Mouse (Mus musculus): ENCODE measurements around the gene Tmc4. TPM values are rescaled to one million over a fixed set of nuclear protein-coding genes. Genes with fewer than 3 reads are reported as not detected.
A peak's percentile ranks its signal among the peaks of the same experiment; 100 is the strongest.
"Not testable (repeated sequence)": the region's sequence is repeated elsewhere in the genome, so short reads cannot be mapped to it uniquely, and the experiment has no call there.

Gene Tmc4
- polyA plus RNA-seq, 1 experiment, result 5.8 TPM

DNA sequence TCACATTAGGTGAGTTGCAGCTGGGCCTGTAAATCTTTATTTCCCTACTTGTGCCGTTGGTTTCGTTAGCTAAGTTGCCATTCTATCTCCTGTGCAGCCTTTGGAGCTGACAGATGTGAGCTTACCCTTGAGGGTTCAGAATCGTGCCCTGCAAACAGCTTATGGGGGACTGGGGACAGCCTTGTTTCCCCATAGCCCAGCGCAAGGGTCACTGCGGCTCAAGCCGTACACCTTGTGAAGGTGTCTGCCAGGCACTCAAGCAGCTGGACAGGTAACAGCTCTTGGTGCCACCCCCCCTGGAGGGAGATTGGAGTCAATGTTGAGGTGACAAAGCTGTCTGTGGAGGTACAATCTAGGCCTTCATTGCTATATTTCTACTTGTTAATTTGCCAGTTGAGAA, 28.6 kb upstream of the Tmc4 start:
- Histone ChIP-seq H3K27ac (ENCODE audit: insufficient read depth, low read depth, low read length) (peak overlapping the region; percentile 98), H3K4me3 (ENCODE audit: insufficient read depth, low read length) (peak overlapping the region; percentile 70), H3K4me1 (ENCODE audit: control insufficient read depth, insufficient read depth, low read length) (peaks cover 29% of the 10 kb centered on the region)
- TF ChIP-seq POLR2A (IDR thresholded peaks at IDR 0.05; ENCODE audit: borderline replicate concordance, low read depth, low read length) (no peak), CTCF (IDR thresholded peaks at IDR 0.05; ENCODE audit: low read depth, low read length) (no peak)

DNA sequence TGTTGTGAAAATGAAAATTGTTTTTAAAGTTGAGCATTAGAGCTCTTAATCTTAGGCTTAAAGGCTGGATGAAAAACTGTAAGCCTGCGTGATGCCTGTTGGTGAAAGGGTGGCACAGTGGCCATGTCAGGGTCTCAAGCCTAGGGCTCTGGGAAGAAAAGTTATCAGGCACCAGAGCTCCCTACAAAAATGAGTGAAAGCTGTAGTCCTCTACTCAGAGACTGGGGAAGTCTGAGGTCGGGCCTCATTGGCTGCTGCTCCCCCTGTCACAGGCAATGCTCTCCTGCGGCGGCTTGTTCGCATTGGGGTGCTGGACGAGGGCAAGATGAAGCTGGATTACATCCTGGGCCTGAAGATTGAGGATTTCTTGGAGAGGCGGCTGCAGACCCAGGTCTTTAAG, 28.1 kb upstream of the Tmc4 start:
- Histone ChIP-seq H3K4me1 (ENCODE audit: control insufficient read depth, insufficient read depth, low read length) (peaks cover 24% of the 10 kb centered on the region), H3K27ac (ENCODE audit: insufficient read depth, low read depth, low read length) (peak overlapping the region; percentile 98)

DNA sequence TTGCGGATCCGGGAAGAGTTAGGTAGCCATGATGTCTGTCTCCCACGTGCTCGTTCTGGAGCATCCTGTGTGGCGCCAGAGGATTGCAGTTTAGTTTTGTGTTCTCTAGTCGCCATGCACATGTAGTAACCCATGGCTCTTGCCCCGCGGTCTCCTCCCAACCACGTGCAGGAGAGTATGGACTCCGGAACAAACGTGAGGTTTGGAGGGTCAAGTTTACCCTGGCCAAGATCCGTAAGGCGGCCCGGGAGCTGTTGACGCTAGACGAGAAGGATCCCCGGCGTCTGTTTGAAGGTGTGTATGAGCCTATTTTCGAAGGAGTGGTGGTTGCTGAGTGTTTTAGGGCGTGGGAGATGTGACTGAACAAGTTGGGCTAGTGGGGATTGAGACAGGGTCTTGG, 27.1 kb upstream of the Tmc4 start:
- Histone ChIP-seq H3K4me3 (ENCODE audit: insufficient read depth, low read length) (peak overlapping the region; percentile 81), H3K27ac (ENCODE audit: insufficient read depth, low read depth, low read length) (peak overlapping the region; percentile 98), H3K4me1 (ENCODE audit: control insufficient read depth, insufficient read depth, low read length) (peaks cover 19% of the 10 kb centered on the region)
- no peak for TF ChIP-seq POLR2A (IDR thresholded peaks at IDR 0.05; ENCODE audit: borderline replicate concordance, low read depth, low read length)
- TF ChIP-seq CTCF (IDR thresholded peaks at IDR 0.05; ENCODE audit: low read depth, low read length), result no peak

More for the DNA sequence above, 28.1 kb upstream of the Tmc4 start:
- H3K4me3 ChIP-seq (ENCODE audit: insufficient read depth, low read length), result peak overlapping the region; percentile 70

DNA sequence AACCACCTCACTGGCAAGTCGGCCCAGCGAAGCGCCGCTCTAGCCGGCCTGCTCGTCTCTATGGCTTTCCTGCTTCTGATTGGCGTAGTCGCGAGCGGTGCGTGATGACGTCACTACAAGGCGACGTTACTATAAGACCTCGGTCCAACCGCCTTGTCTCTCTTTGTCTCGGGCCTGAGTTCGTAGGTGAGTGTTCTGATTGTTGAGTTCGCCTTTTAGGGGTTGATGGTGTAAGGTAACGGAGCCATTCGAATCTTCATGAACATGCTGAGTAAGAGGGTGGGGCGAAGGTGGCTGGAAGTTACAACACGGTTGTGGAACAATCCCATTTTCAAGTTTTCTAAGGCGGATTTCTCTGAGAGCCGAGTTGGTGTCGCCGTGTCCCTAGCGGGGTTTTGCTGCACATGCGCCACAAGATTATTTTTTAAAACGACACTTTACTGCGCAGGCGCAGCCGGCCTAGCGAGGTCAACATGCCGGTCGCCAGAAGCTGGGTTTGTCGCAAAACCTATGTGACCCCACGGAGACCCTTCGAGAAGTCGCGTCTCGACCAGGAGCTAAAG, 26.6 kb upstream of the Tmc4 start, which contains the start of gene Rps9:
Rps9 (plus strand) TSS at position 115 of the 563 bp plus-strand sequence.
- Histone ChIP-seq H3K4me1 (ENCODE audit: control insufficient read depth, insufficient read depth, low read length) (peaks cover 15% of the 10 kb centered on the region), H3K27ac (ENCODE audit: insufficient read depth, low read depth, low read length) (peak within 1 kb of the TSS; percentile 98), H3K4me3 (ENCODE audit: insufficient read depth, low read length) (peak within 1 kb of the TSS; percentile 81)
- no peak for TF ChIP-seq CTCF (IDR thresholded peaks at IDR 0.05; ENCODE audit: low read depth, low read length)
- TF ChIP-seq POLR2A (IDR thresholded peaks at IDR 0.05; ENCODE audit: borderline replicate concordance, low read depth, low read length), result peak; percentile 83; the same call in 1 of the 2 replicates

DNA sequence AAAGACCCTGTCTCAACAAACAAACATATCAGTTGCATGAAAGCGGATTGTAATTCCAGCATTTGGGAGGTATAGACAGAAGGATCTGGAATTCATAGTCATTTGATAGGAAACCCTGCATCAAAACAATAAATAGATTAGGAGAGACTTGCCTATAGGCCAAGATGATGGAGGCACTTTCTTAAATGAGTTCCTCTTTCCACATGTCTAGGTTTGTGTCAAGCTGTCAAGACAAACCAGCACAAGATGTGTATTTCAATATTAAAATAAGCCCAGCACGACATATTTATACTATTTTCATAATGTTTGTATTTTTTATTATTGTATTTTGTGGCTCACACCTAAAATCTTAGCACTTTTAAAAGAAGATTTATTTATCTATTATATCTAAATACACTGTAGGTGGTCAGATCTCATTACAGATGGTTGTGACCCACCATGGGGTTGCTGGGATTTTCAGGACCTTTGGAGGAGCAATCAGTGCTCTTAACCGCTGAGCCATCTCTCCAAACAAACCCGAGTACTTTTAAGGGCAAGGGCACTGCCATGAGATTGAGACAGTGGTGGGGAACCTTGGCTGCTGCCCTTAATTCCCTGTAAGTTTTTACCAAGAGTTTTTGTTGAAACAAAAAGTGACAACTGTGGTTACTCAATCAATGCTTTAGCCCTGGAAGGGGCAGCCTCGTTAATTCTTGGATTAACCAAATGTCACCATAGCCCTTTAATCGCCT, 26.0 kb upstream of the Tmc4 start:
- TF ChIP-seq POLR2A (IDR thresholded peaks at IDR 0.05; ENCODE audit: borderline replicate concordance, low read depth, low read length) (no peak), CTCF (IDR thresholded peaks at IDR 0.05; ENCODE audit: low read depth, low read length) (no peak)
- H3K4me3 ChIP-seq (ENCODE audit: insufficient read depth, low read length), result peak overlapping the region; percentile 81
- peaks cover 11% of the 10 kb centered on the region for H3K4me1 ChIP-seq (ENCODE audit: control insufficient read depth, insufficient read depth, low read length)
- peak overlapping the region; percentile 71 for H3K27ac ChIP-seq (ENCODE audit: insufficient read depth, low read depth, low read length)

DNA sequence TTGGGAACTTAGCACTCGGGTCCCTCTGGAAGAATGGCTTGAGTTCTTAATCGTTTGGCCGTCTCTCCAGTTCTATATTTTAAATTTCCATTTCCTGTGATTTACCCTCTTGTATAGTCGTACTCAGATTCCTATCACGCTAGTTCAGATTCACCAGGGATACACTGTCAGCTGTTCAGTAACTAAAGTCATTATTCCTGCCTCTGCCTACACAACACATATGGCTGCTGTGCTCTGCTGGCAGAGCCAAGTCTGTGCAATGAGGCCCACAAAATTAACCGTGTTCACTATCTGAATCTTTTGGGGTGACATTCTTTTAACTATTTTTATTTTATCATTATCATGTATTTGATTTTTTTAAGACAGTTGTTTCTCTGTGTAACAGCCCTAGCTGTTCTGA, 21.1 kb upstream of the Tmc4 start:
- Histone ChIP-seq H3K27ac (ENCODE audit: insufficient read depth, low read depth, low read length) (no peak overlapping the region), H3K4me1 (ENCODE audit: control insufficient read depth, insufficient read depth, low read length) (peaks cover 3% of the 10 kb centered on the region)
- no peak for TF ChIP-seq CTCF (IDR thresholded peaks at IDR 0.05; ENCODE audit: low read depth, low read length)
- no peak for TF ChIP-seq POLR2A (IDR thresholded peaks at IDR 0.05; ENCODE audit: borderline replicate concordance, low read depth, low read length)

DNA sequence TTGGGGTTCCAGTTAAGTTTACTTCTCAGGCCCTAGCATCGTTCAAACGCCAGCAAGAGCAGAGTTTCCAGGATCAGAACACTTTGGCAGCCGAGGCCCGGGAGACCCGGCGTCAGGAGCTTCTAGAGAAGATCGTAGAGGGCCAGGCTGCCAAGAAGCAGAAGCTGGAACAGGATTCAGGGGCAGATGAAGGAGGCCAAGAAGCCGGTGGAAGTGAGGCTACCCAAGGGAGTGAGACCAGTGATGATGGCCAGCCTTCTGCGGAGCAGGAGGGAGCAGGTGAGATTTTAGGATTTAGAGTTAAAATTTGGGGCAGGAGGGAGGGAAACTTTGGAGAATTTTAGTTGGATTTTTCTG, 17.6 kb upstream of the Tmc4 start:
- Histone ChIP-seq H3K27ac (ENCODE audit: insufficient read depth, low read depth, low read length) (peak overlapping the region; percentile 46), H3K4me3 (ENCODE audit: insufficient read depth, low read length) (peak overlapping the region; percentile 92)
- H3K4me1 ChIP-seq (ENCODE audit: control insufficient read depth, insufficient read depth, low read length), result not testable (repeated sequence)

More for the DNA sequence above, 21.1 kb upstream of the Tmc4 start:
- H3K4me3 ChIP-seq (ENCODE audit: insufficient read depth, low read length), result no peak overlapping the region

DNA sequence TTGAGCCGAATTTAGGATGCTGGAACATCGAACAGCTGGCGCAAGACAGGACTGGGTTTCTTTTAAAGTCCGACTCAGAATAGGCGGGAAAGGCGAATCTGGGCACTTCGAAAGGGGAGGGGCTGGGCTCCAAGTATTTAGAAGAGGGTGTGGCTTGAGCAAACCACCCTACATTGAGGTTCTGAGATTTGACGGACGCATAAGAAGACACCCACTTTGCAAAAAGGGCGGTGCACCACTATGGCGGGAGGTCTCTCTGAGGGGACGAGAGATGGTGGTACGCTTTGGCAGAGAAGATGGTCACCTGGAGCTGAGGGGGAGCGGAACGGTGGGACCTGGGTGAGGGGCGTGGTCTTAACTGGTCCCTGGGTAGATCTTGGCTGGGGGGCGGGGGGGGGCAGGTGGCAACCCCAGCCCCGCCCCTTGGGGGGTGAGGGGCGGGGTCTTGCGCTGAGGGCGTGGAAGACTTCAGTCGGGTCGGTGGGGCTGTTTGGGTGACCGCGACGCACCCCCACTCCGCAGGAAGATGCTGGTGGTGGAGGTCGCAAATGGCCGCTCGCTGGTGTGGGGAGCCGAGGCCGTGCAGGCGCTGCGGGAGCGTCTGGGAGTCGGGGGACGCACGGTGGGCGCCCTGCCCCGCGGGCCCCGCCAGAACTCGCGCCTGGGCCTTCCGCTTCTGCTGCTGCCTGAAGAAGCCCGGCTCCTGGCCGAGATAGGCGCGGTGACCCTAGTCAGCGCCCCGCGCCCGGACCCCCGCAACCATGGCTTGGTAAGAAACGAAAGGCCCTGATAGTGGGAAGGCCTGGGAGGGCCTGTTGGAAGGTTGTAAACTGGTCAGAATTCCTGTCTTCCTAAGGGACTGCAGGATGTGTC, 17.0 kb upstream of the Tmc4 start:
- Histone ChIP-seq H3K4me3 (ENCODE audit: insufficient read depth, low read length) (peak overlapping the region; percentile 92), H3K4me1 (ENCODE audit: control insufficient read depth, insufficient read depth, low read length) (peaks cover 2% of the 10 kb centered on the region; the same call in 1 of the 2 replicates), H3K27ac (ENCODE audit: insufficient read depth, low read depth, low read length) (peak overlapping the region; percentile 92)
- TF ChIP-seq CTCF (IDR thresholded peaks at IDR 0.05; ENCODE audit: low read depth, low read length) (no peak), POLR2A (IDR thresholded peaks at IDR 0.05; ENCODE audit: borderline replicate concordance, low read depth, low read length) (no peak)

DNA sequence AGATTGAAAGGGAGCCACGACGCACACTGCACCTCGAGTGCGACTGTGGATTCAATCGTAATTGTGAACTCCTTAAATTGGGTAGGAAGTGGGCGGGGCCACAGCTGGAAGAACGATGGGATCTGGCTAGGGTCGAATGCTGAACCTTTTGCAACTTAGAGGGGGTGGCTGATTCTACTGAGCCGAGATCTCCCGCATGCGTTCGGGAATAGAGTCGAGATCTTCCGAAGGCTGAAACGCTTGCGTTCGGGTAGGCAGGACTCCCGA, 16.4 kb upstream of the Tmc4 start:
- Histone ChIP-seq H3K4me1 (ENCODE audit: control insufficient read depth, insufficient read depth, low read length) (peaks cover 2% of the 10 kb centered on the region; the same call in 1 of the 2 replicates), H3K4me3 (ENCODE audit: insufficient read depth, low read length) (peak overlapping the region; percentile 92), H3K27ac (ENCODE audit: insufficient read depth, low read depth, low read length) (peak overlapping the region; percentile 92)

More for the DNA sequence above, 16.4 kb upstream of the Tmc4 start:
- no peak for TF ChIP-seq CTCF (IDR thresholded peaks at IDR 0.05; ENCODE audit: low read depth, low read length)
- TF ChIP-seq POLR2A (IDR thresholded peaks at IDR 0.05; ENCODE audit: borderline replicate concordance, low read depth, low read length), result no peak

Data from bone marrow macrophage, adult 2 months (primary cell).